Mouse (Mus musculus): ENCODE measurements around the gene Slc22a30. TPM values are rescaled to one million over a fixed set of nuclear protein-coding genes. Genes with fewer than 3 reads are reported as not detected.

Slc22a30 gene
- not detected in 2 replicates for polyA plus RNA-seq (2012; rRNA removed)

DNA sequence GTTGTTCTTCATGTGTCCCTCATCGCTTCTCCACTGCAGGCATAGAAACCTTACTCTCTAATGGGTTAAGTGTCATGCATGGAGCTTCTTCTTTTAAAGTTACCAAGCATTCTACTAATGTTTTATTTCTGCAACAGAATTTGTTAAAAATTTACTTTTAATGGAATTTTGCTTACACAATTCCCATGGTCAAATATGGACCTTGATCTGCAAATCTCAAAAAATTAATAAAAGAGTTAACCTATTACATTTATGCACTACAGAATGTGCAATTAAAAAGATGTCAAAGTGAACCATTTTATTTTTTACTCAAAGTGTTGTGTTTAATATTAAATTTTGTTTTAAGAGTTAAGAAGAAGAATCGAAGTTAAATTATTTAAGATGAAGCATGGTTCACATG is at the start of gene Slc22a30:
Gene Slc22a30 (minus strand): TSS at position 101 of the 400 bp plus-strand sequence.

Other genes with a start within 250 kb of the Slc22a30 start
- 0.10 TPM in 1 of 2 replicates, not detected in the other for gene Slc22a29, start 186.2 kb downstream of the Slc22a30 start, polyA plus RNA-seq (2012; rRNA removed)
- 0.26 and 0.50 TPM in 2 replicates for gene Slc22a8, start 186.1 kb upstream of the Slc22a30 start, polyA plus RNA-seq (2012; rRNA removed)
- 1.0 and 1.2 TPM in 2 replicates for gene Slc22a6, start 212.9 kb upstream of the Slc22a30 start, polyA plus RNA-seq (2012; rRNA removed)